Mouse (Mus musculus): ENCODE data around the gene Jrkl.

GRCm38 (mm10) chr9:13256726-13257125 is 11.1 kb upstream of the Jrkl start:
- TF ChIP-seq CTCF (IDR thresholded peaks at IDR 0.05; ENCODE audit: low read depth, low read length) (no peak), GATA1 (IDR thresholded peaks at IDR 0.05; ENCODE audit: borderline replicate concordance, low read length) (no peak), POLR2AphosphoS5 (IDR thresholded peaks at IDR 0.05; ENCODE audit: insufficient replicate concordance, low read depth, low read length) (no peak), TAL1 (conservative IDR thresholded peaks at IDR 0.05; ENCODE audit: low read depth, low read length) (no peak)
